Mouse (Mus musculus) colon, adult 2 months (tissue): ENCODE data around the gene I830077J02Rik. TPM values are rescaled to one million over a fixed set of nuclear protein-coding genes. Genes with fewer than 3 reads are reported as not detected.

Source experiments
- polyA plus RNA-seq: library from polyadenylated mRNA; depleted of rRNA; stranded (reverse); fragments of >200 nt; gene quantifications from 2 replicates; pipeline ENCODE4 v1.2.3, GENCODE M21; 2012; rRNA removed

The I830077J02Rik gene
- 0.37 and 0.62 TPM in 2 replicates for polyA plus RNA-seq

GRCm38 (mm10) chr3:105932240-105933071 lies at the start of gene I830077J02Rik:
Gene I830077J02Rik, minus strand, starts transcription at chr3:105932664.

GRCm38 (mm10) chr3:105973411-105973810 lies 40.9 kb upstream of the I830077J02Rik start, which contains the start of gene Ovgp1:
Gene Ovgp1, plus strand, starts transcription at chr3:105973711.

GRCm38 (mm10) chr3:105959999-105960398 lies 27.5 kb upstream of the I830077J02Rik start, which contains the start of gene Atp5f1:
Gene Atp5f1, minus strand, starts transcription at chr3:105960099.

GRCm38 (mm10) chr3:105958974-105959580 lies 26.6 kb upstream of the I830077J02Rik start, which contains the start of gene Wdr77:
Gene Wdr77, plus strand, starts transcription at chr3:105959369.

Other genes with a start within 250 kb of the I830077J02Rik start
- 17.1 and 27.4 TPM in 2 replicates for gene Ddx20, start 245.1 kb downstream of the I830077J02Rik start, polyA plus RNA-seq
- 2.2 and 2.3 TPM in 2 replicates for gene Inka2, start 228.1 kb downstream of the I830077J02Rik start, polyA plus RNA-seq
- gene Rap1a, start 131.3 kb downstream of the I830077J02Rik start, polyA plus RNA-seq, result 2.4 and 4.9 TPM in 2 replicates
- 0.45 and 0.51 TPM in 2 replicates for gene Adora3, start 61.8 kb downstream of the I830077J02Rik start, polyA plus RNA-seq
- gene Tmigd3, start 61.8 kb downstream of the I830077J02Rik start, polyA plus RNA-seq, result 0.27 and 0.87 TPM in 2 replicates
- 14.5 and 19.2 TPM in 2 replicates for gene Wdr77, start 26.7 kb upstream of the I830077J02Rik start, polyA plus RNA-seq
- 139 and 159 TPM in 2 replicates for gene Atp5f1, start 27.4 kb upstream of the I830077J02Rik start, polyA plus RNA-seq
- 0.31 and 0.50 TPM in 2 replicates for gene Ovgp1, start 41.0 kb upstream of the I830077J02Rik start, polyA plus RNA-seq
- not detected in 2 replicates for gene Pifo, start 82.0 kb upstream of the I830077J02Rik start, polyA plus RNA-seq
- not detected in 2 replicates for gene Chil5, start 100.2 kb upstream of the I830077J02Rik start, polyA plus RNA-seq
- gene Chia1, start 180.6 kb upstream of the I830077J02Rik start, polyA plus RNA-seq, result not detected in 2 replicates
- gene Chil3, start 234.9 kb upstream of the I830077J02Rik start, polyA plus RNA-seq, result 0.07 TPM in 1 of 2 replicates, not detected in the other